Mouse (Mus musculus) T-cell, adult 66 days (primary cell): ENCODE measurements around the gene Vmn2r116. TPM values are rescaled to one million over a fixed set of nuclear protein-coding genes. Genes with fewer than 3 reads are reported as not detected.

Experiments
- total RNA-seq, 2 experiments: library from RNA; stranded (reverse); gene quantifications; 3 replicates in 1 of 2; 4 replicates in 1 of 2; pipeline ENCODE4 v1.2.4; 2023

Gene Vmn2r116
- not detected for total RNA-seq

GRCm38 (mm10) chr17:23384304-23384703 lies at the start of gene Vmn2r116:
Gene Vmn2r116 (plus strand): TSS chr17:23384604.

GRCm38 (mm10) chr17:23343441-23343840 lies 41.0 kb upstream of the Vmn2r116 start, which contains the start of gene Vmn2r115:
Gene Vmn2r115 (plus strand): TSS chr17:23343741.

Other genes starting within 250 kb of the Vmn2r116 start
- gene Zfp40, start 191.4 kb upstream of the Vmn2r116 start, total RNA-seq: 1 to 10 TPM; 7.6 to 8.3 TPM
- gene Vmn2r114, start 72.1 kb upstream of the Vmn2r116 start, total RNA-seq: under 1 TPM; 0.06 to 0.12 TPM
- gene Vmn2r115, start 40.9 kb upstream of the Vmn2r116 start, total RNA-seq: not detected
- not detected for gene Vmn2r117, start 95.1 kb downstream of the Vmn2r116 start, total RNA-seq
- gene Zfp213, start 179.6 kb downstream of the Vmn2r116 start, total RNA-seq: 10 to 100 TPM; 10.0 to 11.4 TPM
- not detected for gene Zfp13, start 214.9 kb downstream of the Vmn2r116 start, total RNA-seq
- not detected for gene Zscan10, start 216.3 kb downstream of the Vmn2r116 start, total RNA-seq